Mouse (Mus musculus): ENCODE results near the gene Mfap4. TPM values are rescaled to one million over a fixed set of nuclear protein-coding genes. Genes with fewer than 3 reads are reported as not detected.

Mfap4 gene
- polyA plus RNA-seq, 1 experiment from 2014 or later = 184 TPM

GRCm38 (mm10) chr11:61489874-61490273 is 4.6 kb downstream of the Mfap4 start:
- DNase-seq (ENCODE audit: low spot score) = no peak
- no peak for ATAC-seq (ENCODE audit: low FRiP score, low TSS enrichment)
- Histone ChIP-seq H3K4me3 (ENCODE audit: low read depth, low read length) (no peak overlapping the region), H3K9me3 (ENCODE audit: control insufficient read depth, low read length) (no peaks in the 10 kb centered on the region), H3K36me3 (ENCODE audit: control insufficient read depth, insufficient read depth, low read length) (peaks cover 15% of the 10 kb centered on the region), H3K27me3 (ENCODE audit: control insufficient read depth, insufficient read depth, low read length) (no peaks in the 10 kb centered on the region), H3K4me2 (replicated peaks; ENCODE audit: low read depth) (no peak overlapping the region), H3K27ac (replicated peaks) (no peak overlapping the region), H3K4me1 (replicated peaks; ENCODE audit: control insufficient read depth, insufficient read depth) (peaks cover 4% of the 10 kb centered on the region; the same call in 1 of the 2 replicates), H3K9ac (ENCODE audit: low read length) (no peak overlapping the region)
- WGBS = 94% methylated on average over 8 of the region's 8 CpGs
- TF ChIP-seq EP300 (optimal IDR thresholded peaks at IDR 0.05) (no peak), CTCF (IDR thresholded peaks at IDR 0.05; ENCODE audit: low read depth) (no peak)

DNA sequence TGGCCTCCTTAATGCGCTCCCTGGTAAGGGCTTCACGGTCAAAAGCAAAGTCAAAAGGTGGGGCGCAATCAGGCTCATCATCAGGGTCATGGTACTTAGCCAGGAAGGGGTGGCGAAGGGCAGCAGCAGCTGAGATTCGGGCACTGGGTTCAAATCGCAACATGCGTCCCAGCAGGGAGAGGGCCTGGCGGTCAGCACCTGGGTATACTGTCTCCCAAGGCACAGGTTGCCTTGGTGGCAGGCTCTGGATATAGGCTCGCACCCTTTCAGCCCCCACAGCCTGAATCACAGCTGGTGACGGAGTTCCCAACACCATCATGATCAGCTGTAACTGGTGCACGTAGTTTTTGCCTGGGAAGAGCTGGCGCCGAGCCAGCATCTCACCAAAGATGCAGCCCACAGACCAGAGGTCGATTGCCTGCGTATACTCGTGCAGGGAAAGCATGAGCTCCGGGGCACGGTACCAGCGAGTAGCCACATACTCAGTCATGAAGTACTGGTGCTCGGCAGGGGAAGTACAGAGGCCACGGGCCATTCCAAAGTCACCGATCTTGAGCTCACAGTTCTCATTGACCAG is 5.8 kb downstream of the Mfap4 start:
- H3K27me3 ChIP-seq (ENCODE audit: control insufficient read depth, insufficient read depth, low read length) = no peaks in the 10 kb centered on the region
- no peak overlapping the region for H3K9ac ChIP-seq (ENCODE audit: low read length)
- H3K27ac ChIP-seq (replicated peaks) = no peak overlapping the region
- H3K36me3 ChIP-seq (ENCODE audit: control insufficient read depth, insufficient read depth, low read length) = peaks cover 15% of the 10 kb centered on the region
- WGBS = 85% methylated on average over 22 of the region's 22 CpGs
- no peak for DNase-seq (ENCODE audit: low spot score)
- ATAC-seq (ENCODE audit: low FRiP score, low TSS enrichment) = no peak
- no peak overlapping the region for H3K4me2 ChIP-seq (replicated peaks; ENCODE audit: low read depth)
- H3K4me3 ChIP-seq (ENCODE audit: low read depth, low read length) = no peak overlapping the region
- no peaks in the 10 kb centered on the region for H3K9me3 ChIP-seq (ENCODE audit: control insufficient read depth, low read length)
- peaks cover 4% of the 10 kb centered on the region; the same call in 1 of the 2 replicates for H3K4me1 ChIP-seq (replicated peaks; ENCODE audit: control insufficient read depth, insufficient read depth)
- TF ChIP-seq EP300 (optimal IDR thresholded peaks at IDR 0.05) (no peak), CTCF (IDR thresholded peaks at IDR 0.05; ENCODE audit: low read depth) (no peak)

- Histone ChIP-seq H3K4me1 (replicated peaks; ENCODE audit: control insufficient read depth, insufficient read depth) (peaks cover 4% of the 10 kb centered on the region; the same call in 1 of the 2 replicates), H3K27ac (replicated peaks) (peak overlapping the region; percentile 88), H3K36me3 (ENCODE audit: control insufficient read depth, insufficient read depth, low read length) (peaks cover 15% of the 10 kb centered on the region), H3K27me3 (ENCODE audit: control insufficient read depth, insufficient read depth, low read length) (no peaks in the 10 kb centered on the region), H3K4me2 (replicated peaks; ENCODE audit: low read depth) (peak overlapping the region; percentile 90), H3K4me3 (ENCODE audit: low read depth, low read length) (peak overlapping the region; percentile 77), H3K9me3 (ENCODE audit: control insufficient read depth, low read length) (no peaks in the 10 kb centered on the region), H3K9ac (ENCODE audit: low read length) (peak overlapping the region; percentile 85)
- no peak for TF ChIP-seq CTCF (IDR thresholded peaks at IDR 0.05; ENCODE audit: low read depth)
- no peak for TF ChIP-seq EP300 (optimal IDR thresholded peaks at IDR 0.05)
- ATAC-seq (ENCODE audit: low FRiP score, low TSS enrichment) (no peak), DNase-seq (ENCODE audit: low spot score) (no peak)
- WGBS = 53% methylated on average over 12 of the region's 12 CpGs
Measured at GRCm38 (mm10) chr11:61492749-61493401, 7.6 kb downstream of the Mfap4 start.

- TF ChIP-seq CTCF (IDR thresholded peaks at IDR 0.05; ENCODE audit: low read depth) (no peak), EP300 (optimal IDR thresholded peaks at IDR 0.05) (no peak)
- H3K36me3 ChIP-seq (ENCODE audit: control insufficient read depth, insufficient read depth, low read length) = peaks cover 12% of the 10 kb centered on the region
- DNase-seq (ENCODE audit: low spot score) (peak; percentile 49), ATAC-seq (ENCODE audit: low FRiP score, low TSS enrichment) (peak; percentile 0; the same call in 1 of the 2 replicates)
- H3K9ac ChIP-seq (ENCODE audit: low read length) = peak overlapping the region; percentile 85
- under 1% methylated on average over 50 of the region's 50 CpGs for WGBS
- peak overlapping the region; percentile 77 for H3K4me3 ChIP-seq (ENCODE audit: low read depth, low read length)
- H3K4me1 ChIP-seq (replicated peaks; ENCODE audit: control insufficient read depth, insufficient read depth) = peaks cover 4% of the 10 kb centered on the region; the same call in 1 of the 2 replicates
- H3K27me3 ChIP-seq (ENCODE audit: control insufficient read depth, insufficient read depth, low read length) = no peaks in the 10 kb centered on the region
- no peaks in the 10 kb centered on the region for H3K9me3 ChIP-seq (ENCODE audit: control insufficient read depth, low read length)
- peak overlapping the region; percentile 88 for H3K27ac ChIP-seq (replicated peaks)
- peak overlapping the region; percentile 90 for H3K4me2 ChIP-seq (replicated peaks; ENCODE audit: low read depth)
Measured at GRCm38 (mm10) chr11:61493525-61494128, 8.4 kb downstream of the Mfap4 start.

GRCm38 (mm10) chr11:61494129-61494997 is 9.1 kb downstream of the Mfap4 start, which contains the start of gene Mapk7:
Gene Mapk7, minus strand, starts transcription at chr11:61494406.
- under 1% methylated on average over 57 of the region's 62 CpGs for WGBS
- Histone ChIP-seq H3K27ac (replicated peaks) (peak within 1 kb of the TSS; percentile 88), H3K36me3 (ENCODE audit: control insufficient read depth, insufficient read depth, low read length) (peaks cover 11% of the 10 kb centered on the region), H3K4me1 (replicated peaks; ENCODE audit: control insufficient read depth, insufficient read depth) (peaks cover 4% of the 10 kb centered on the region; the same call in 1 of the 2 replicates), H3K9me3 (ENCODE audit: control insufficient read depth, low read length) (no peaks in the 10 kb centered on the region), H3K4me3 (ENCODE audit: low read depth, low read length) (peak within 1 kb of the TSS; percentile 77), H3K9ac (ENCODE audit: low read length) (peak within 1 kb of the TSS; percentile 85), H3K27me3 (ENCODE audit: control insufficient read depth, insufficient read depth, low read length) (no peaks in the 10 kb centered on the region), H3K4me2 (replicated peaks; ENCODE audit: low read depth) (peak within 1 kb of the TSS; percentile 90)
- peak; percentile 100 for DNase-seq (ENCODE audit: low spot score)
- ATAC-seq (ENCODE audit: low FRiP score, low TSS enrichment) = peak; percentile 95
- TF ChIP-seq CTCF (IDR thresholded peaks at IDR 0.05; ENCODE audit: low read depth) = no peak
- TF ChIP-seq EP300 (optimal IDR thresholded peaks at IDR 0.05) = no peak

All from stomach, postnatal 0 days (tissue).